Mouse (Mus musculus): ENCODE results near the gene Itgb4. TPM values are rescaled to one million over a fixed set of nuclear protein-coding genes. Genes with fewer than 3 reads are reported as not detected.

Itgb4 gene
- total and polyA plus RNA-seq, 2 experiments from 2014 or later, result 1.0 to 2.2 TPM

DNA sequence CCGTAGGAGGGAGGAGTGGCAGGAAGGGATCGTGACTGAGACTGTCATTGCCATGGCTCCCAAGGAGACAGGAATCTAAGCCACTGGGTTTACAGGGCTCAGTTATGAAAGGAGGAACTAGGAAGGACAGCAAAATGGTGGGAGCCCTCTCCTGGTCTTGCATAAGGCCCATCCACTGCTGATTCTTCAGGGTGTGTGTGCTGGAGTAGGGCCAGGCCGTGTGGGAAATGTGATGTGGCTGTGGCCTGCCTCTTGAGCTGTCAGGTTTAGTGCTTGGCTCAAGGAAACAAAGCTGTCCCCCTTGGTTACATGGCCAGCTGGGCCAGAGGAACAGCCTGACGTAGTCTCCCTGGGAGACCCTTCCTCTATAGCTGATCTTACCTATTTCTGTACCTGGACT, 75.7 kb downstream of the Itgb4 start:
- Histone ChIP-seq H3K9me3 (ENCODE audit: low read length) (no peaks in the 10 kb centered on the region), H3K9ac (replicated peaks; ENCODE audit: low read length, poor library complexity, severe bottlenecking) (no peak overlapping the region), H3K27me3 (ENCODE audit: insufficient read depth, low read length) (no peaks in the 10 kb centered on the region), H3K36me3 (ENCODE audit: insufficient read depth, low read length) (peaks cover 68% of the 10 kb centered on the region), H3K4me2 (ENCODE audit: low read depth, low read length, poor library complexity, severe bottlenecking) (no peak overlapping the region), H3K4me3 (ENCODE audit: low read depth, low read length) (no peak overlapping the region), H3K27ac (ENCODE audit: low read depth, low read length) (no peak overlapping the region), H3K4me1 (ENCODE audit: insufficient read depth, low read length) (no peaks in the 10 kb centered on the region)
- ATAC-seq (ENCODE audit: low FRiP score), result no peak
- WGBS, result 87% methylated on average over 4 of the region's 4 CpGs
- no peak for TF ChIP-seq CTCF (IDR thresholded peaks at IDR 0.05)
- DNase-seq (ENCODE audit: low spot score), result no peak

DNA sequence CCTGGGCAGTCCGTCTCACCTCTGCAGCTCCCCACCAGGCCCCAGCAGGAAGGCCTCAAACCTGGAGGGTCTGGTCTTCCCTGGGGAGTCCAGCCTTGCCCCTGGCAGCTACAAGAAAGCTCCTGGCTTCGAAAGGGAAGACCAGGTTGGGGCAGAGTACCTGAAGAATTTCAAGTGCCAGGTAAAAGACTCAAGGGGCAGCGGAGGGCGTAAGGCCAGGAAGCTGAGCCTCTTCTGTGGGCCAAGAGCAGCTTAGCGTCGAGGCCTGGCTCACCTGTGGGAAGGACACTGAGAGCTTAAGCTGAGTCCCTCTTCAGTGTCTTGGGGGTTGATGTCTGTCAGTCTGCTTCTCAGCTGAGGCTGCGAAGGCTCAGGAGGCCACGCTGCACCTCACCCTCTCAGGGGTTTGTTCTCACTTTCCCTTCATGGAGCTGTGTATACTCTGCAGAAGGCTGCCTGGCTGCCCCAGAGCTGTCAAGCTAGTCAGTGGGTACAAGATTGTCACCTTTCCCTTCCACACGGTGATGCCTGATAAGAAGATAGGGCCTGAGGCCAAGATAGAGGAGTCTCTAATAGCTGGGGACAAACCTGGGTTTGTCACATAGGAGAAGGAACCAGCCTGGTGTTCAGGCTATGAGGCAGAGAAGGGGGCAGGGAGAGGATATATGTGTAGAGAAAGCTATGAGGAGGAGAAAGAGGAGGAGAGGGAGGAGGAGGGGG, 79.2 kb downstream of the Itgb4 start:
- Histone ChIP-seq H3K9ac (replicated peaks; ENCODE audit: low read length, poor library complexity, severe bottlenecking) (no peak overlapping the region), H3K36me3 (ENCODE audit: insufficient read depth, low read length) (peaks cover 87% of the 10 kb centered on the region), H3K4me3 (ENCODE audit: low read depth, low read length) (no peak overlapping the region), H3K4me1 (ENCODE audit: insufficient read depth, low read length) (no peaks in the 10 kb centered on the region), H3K27me3 (ENCODE audit: insufficient read depth, low read length) (no peaks in the 10 kb centered on the region), H3K4me2 (ENCODE audit: low read depth, low read length, poor library complexity, severe bottlenecking) (no peak overlapping the region), H3K27ac (ENCODE audit: low read depth, low read length) (no peak overlapping the region), H3K9me3 (ENCODE audit: low read length) (no peaks in the 10 kb centered on the region)
- no peak for ATAC-seq (ENCODE audit: low FRiP score)
- no peak for DNase-seq (ENCODE audit: low spot score)
- WGBS, result 94% methylated on average over 9 of the region's 9 CpGs
- no peak for TF ChIP-seq CTCF (IDR thresholded peaks at IDR 0.05)

DNA sequence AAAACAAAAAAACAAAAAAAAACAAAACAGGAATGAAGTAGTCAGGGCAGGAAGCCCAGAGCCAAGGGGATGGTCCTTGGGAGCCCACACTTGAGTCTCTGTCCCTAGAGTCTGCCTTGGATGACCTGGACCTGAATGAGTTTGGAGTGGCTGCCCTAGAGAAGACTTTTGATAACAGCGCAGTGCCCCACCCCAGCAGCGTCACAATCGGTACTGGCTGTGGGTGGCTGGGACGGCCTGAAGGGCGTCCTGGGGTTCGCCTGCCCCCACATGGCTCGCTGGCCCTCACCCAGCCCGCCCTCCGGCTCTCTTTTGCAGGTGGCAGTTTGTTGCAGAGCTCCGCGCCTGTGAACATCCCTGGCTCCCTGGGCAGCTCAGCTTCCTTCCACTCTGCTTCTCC, 81.4 kb downstream of the Itgb4 start:
- ATAC-seq (ENCODE audit: low FRiP score) (no peak), DNase-seq (ENCODE audit: low spot score) (no peak)
- H3K9me3 ChIP-seq (ENCODE audit: low read length), result no peaks in the 10 kb centered on the region
- no peaks in the 10 kb centered on the region for H3K4me1 ChIP-seq (ENCODE audit: insufficient read depth, low read length)
- H3K27ac ChIP-seq (ENCODE audit: low read depth, low read length), result no peak overlapping the region
- H3K4me2 ChIP-seq (ENCODE audit: low read depth, low read length, poor library complexity, severe bottlenecking), result no peak overlapping the region
- no peaks in the 10 kb centered on the region for H3K27me3 ChIP-seq (ENCODE audit: insufficient read depth, low read length)
- peaks cover 87% of the 10 kb centered on the region for H3K36me3 ChIP-seq (ENCODE audit: insufficient read depth, low read length)
- no peak for TF ChIP-seq CTCF (IDR thresholded peaks at IDR 0.05)
- 93% methylated on average over 11 of the region's 11 CpGs for WGBS
- H3K4me3 ChIP-seq (ENCODE audit: low read depth, low read length), result no peak overlapping the region
- no peak overlapping the region for H3K9ac ChIP-seq (replicated peaks; ENCODE audit: low read length, poor library complexity, severe bottlenecking)

DNA sequence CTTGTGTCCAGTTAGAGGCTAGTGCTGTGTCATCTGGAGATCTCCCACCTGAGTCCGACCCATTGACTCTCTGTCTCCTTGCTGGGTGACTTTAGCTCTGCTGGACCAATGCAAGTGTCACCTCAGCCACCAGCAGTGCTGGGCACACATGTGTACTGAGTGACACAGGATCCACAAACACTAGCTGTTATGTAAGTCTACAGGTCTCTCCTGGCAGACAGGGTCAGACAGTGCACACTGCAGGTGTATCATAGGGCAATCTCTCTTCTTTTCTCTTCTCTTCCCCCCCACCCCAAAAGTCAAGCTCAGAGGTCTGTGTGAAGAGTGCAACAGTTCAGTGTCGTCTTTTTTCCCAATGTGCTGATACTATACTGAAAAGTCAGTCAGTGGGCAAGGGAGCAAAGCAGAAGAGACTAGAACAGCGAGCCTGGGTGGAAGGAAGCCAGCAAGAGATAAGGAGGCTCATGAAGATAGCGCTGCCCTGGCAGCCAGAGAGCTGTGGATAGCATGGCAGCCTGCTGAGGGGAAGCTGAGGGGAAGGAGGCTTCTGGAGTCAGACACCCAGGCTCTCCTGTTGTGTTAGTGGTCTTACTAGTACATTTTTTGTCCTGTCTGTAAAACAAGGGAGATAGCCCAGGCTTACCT, 82.8 kb downstream of the Itgb4 start:
- H3K9ac ChIP-seq (replicated peaks; ENCODE audit: low read length, poor library complexity, severe bottlenecking), result no peak overlapping the region
- ATAC-seq (ENCODE audit: low FRiP score), result no peak
- no peak overlapping the region for H3K4me2 ChIP-seq (ENCODE audit: low read depth, low read length, poor library complexity, severe bottlenecking)
- no peak overlapping the region for H3K4me3 ChIP-seq (ENCODE audit: low read depth, low read length)
- 91% methylated on average over 4 of the region's 4 CpGs for WGBS
- no peak overlapping the region for H3K27ac ChIP-seq (ENCODE audit: low read depth, low read length)
- no peak for TF ChIP-seq CTCF (IDR thresholded peaks at IDR 0.05)
- no peaks in the 10 kb centered on the region for H3K27me3 ChIP-seq (ENCODE audit: insufficient read depth, low read length)
- H3K4me1 ChIP-seq (ENCODE audit: insufficient read depth, low read length), result no peaks in the 10 kb centered on the region
- no peak for DNase-seq (ENCODE audit: low spot score)
- peaks cover 89% of the 10 kb centered on the region for H3K36me3 ChIP-seq (ENCODE audit: insufficient read depth, low read length)
- H3K9me3 ChIP-seq (ENCODE audit: low read length), result no peaks in the 10 kb centered on the region

Other genes with a start within 250 kb of the Itgb4 start
- 26.5 and 32.7 TPM in 2 replicates for gene Tmem94, start 209.3 kb upstream of the Itgb4 start, total RNA-seq (2014; rRNA removed)
- gene Tmem94, start 209.3 kb upstream of the Itgb4 start, polyA plus RNA-seq (2015; fragmentation: Nextera tagmentation; extraction: Ambion mirVana), result 14.6 and 15.9 TPM in 2 replicates
- gene Caskin2, start 161.1 kb upstream of the Itgb4 start, total RNA-seq (2014; rRNA removed), result 18.5 and 27.9 TPM in 2 replicates
- gene Caskin2, start 161.1 kb upstream of the Itgb4 start, polyA plus RNA-seq (2015; fragmentation: Nextera tagmentation; extraction: Ambion mirVana), result 7.2 and 8.3 TPM in 2 replicates
- gene Tsen54, start 160.0 kb upstream of the Itgb4 start, total RNA-seq (2014; rRNA removed), result 25.0 and 27.7 TPM in 2 replicates
- 14.8 and 15.5 TPM in 2 replicates for gene Tsen54, start 160.0 kb upstream of the Itgb4 start, polyA plus RNA-seq (2015; fragmentation: Nextera tagmentation; extraction: Ambion mirVana)
- 0.99 and 1.0 TPM in 2 replicates for gene Llgl2, start 150.7 kb upstream of the Itgb4 start, total RNA-seq (2014; rRNA removed)
- gene Llgl2, start 150.7 kb upstream of the Itgb4 start, polyA plus RNA-seq (2015; fragmentation: Nextera tagmentation; extraction: Ambion mirVana), result 0.51 and 0.81 TPM in 2 replicates
- gene Myo15b, start 116.3 kb upstream of the Itgb4 start, total RNA-seq (2014; rRNA removed), result not detected in 2 replicates
- 0.09 and 0.29 TPM in 2 replicates for gene Myo15b, start 116.3 kb upstream of the Itgb4 start, polyA plus RNA-seq (2015; fragmentation: Nextera tagmentation; extraction: Ambion mirVana)
- not detected in 2 replicates for gene Smim5, start 74.7 kb upstream of the Itgb4 start, total RNA-seq (2014; rRNA removed)
- gene Smim5, start 74.7 kb upstream of the Itgb4 start, polyA plus RNA-seq (2015; fragmentation: Nextera tagmentation; extraction: Ambion mirVana), result 1.3 and 1.5 TPM in 2 replicates
- gene Smim6, start 62.7 kb upstream of the Itgb4 start, total RNA-seq (2014; rRNA removed), result not detected in 2 replicates
- 0.26 TPM in 1 of 2 replicates, not detected in the other for gene Smim6, start 62.7 kb upstream of the Itgb4 start, polyA plus RNA-seq (2015; fragmentation: Nextera tagmentation; extraction: Ambion mirVana)
- 44.3 and 46.4 TPM in 2 replicates for gene Sap30bp, start 41.4 kb upstream of the Itgb4 start, total RNA-seq (2014; rRNA removed)
- 43.3 and 54.3 TPM in 2 replicates for gene Sap30bp, start 41.4 kb upstream of the Itgb4 start, polyA plus RNA-seq (2015; fragmentation: Nextera tagmentation; extraction: Ambion mirVana)
- gene Recql5, start 41.2 kb upstream of the Itgb4 start, total RNA-seq (2014; rRNA removed), result 18.9 and 20.4 TPM in 2 replicates
- 8.0 and 10.5 TPM in 2 replicates for gene Recql5, start 41.2 kb upstream of the Itgb4 start, polyA plus RNA-seq (2015; fragmentation: Nextera tagmentation; extraction: Ambion mirVana)
- gene Galk1, start 38.0 kb downstream of the Itgb4 start, total RNA-seq (2014; rRNA removed), result 36.3 and 44.0 TPM in 2 replicates
- 47.7 and 49.5 TPM in 2 replicates for gene Galk1, start 38.0 kb downstream of the Itgb4 start, polyA plus RNA-seq (2015; fragmentation: Nextera tagmentation; extraction: Ambion mirVana)
- 568 and 792 TPM in 2 replicates for gene H3f3b, start 53.3 kb downstream of the Itgb4 start, total RNA-seq (2014; rRNA removed)
- gene H3f3b, start 53.3 kb downstream of the Itgb4 start, polyA plus RNA-seq (2015; fragmentation: Nextera tagmentation; extraction: Ambion mirVana), result 2,143 and 2,254 TPM in 2 replicates
- gene Unk, start 55.6 kb downstream of the Itgb4 start, total RNA-seq (2014; rRNA removed), result 45.2 and 55.1 TPM in 2 replicates
- gene Unk, start 55.6 kb downstream of the Itgb4 start, polyA plus RNA-seq (2015; fragmentation: Nextera tagmentation; extraction: Ambion mirVana), result 25.5 and 26.7 TPM in 2 replicates
- 0.22 and 0.71 TPM in 2 replicates for gene Unc13d, start 103.3 kb downstream of the Itgb4 start, total RNA-seq (2014; rRNA removed)
- gene Unc13d, start 103.3 kb downstream of the Itgb4 start, polyA plus RNA-seq (2015; fragmentation: Nextera tagmentation; extraction: Ambion mirVana), result 0.67 and 0.77 TPM in 2 replicates
- gene Wbp2, start 112.3 kb downstream of the Itgb4 start, total RNA-seq (2014; rRNA removed), result 119 and 150 TPM in 2 replicates
- 254 and 267 TPM in 2 replicates for gene Wbp2, start 112.3 kb downstream of the Itgb4 start, polyA plus RNA-seq (2015; fragmentation: Nextera tagmentation; extraction: Ambion mirVana)
- 12.6 and 16.8 TPM in 2 replicates for gene Trim47, start 152.5 kb downstream of the Itgb4 start, total RNA-seq (2014; rRNA removed)
- gene Trim47, start 152.5 kb downstream of the Itgb4 start, polyA plus RNA-seq (2015; fragmentation: Nextera tagmentation; extraction: Ambion mirVana), result 9.0 and 11.7 TPM in 2 replicates
- 5.7 and 7.6 TPM in 2 replicates for gene Trim65, start 156.4 kb downstream of the Itgb4 start, total RNA-seq (2014; rRNA removed)
- 2.3 TPM in 2 replicates for gene Trim65, start 156.4 kb downstream of the Itgb4 start, polyA plus RNA-seq (2015; fragmentation: Nextera tagmentation; extraction: Ambion mirVana)
- gene Mrpl38, start 164.2 kb downstream of the Itgb4 start, total RNA-seq (2014; rRNA removed), result 74.3 and 100 TPM in 2 replicates
- gene Mrpl38, start 164.2 kb downstream of the Itgb4 start, polyA plus RNA-seq (2015; fragmentation: Nextera tagmentation; extraction: Ambion mirVana), result 77.0 and 78.7 TPM in 2 replicates
- 82.2 and 83.0 TPM in 2 replicates for gene Fbf1, start 193.5 kb downstream of the Itgb4 start, total RNA-seq (2014; rRNA removed)
- gene Fbf1, start 193.5 kb downstream of the Itgb4 start, polyA plus RNA-seq (2015; fragmentation: Nextera tagmentation; extraction: Ambion mirVana), result 38.6 and 43.7 TPM in 2 replicates
- 54.2 and 60.5 TPM in 2 replicates for gene Ten1, start 224.1 kb downstream of the Itgb4 start, total RNA-seq (2014; rRNA removed)
- gene Ten1, start 224.1 kb downstream of the Itgb4 start, polyA plus RNA-seq (2015; fragmentation: Nextera tagmentation; extraction: Ambion mirVana), result 91.2 and 101 TPM in 2 replicates
- 110 and 116 TPM in 2 replicates for gene Acox1, start 224.3 kb downstream of the Itgb4 start, total RNA-seq (2014; rRNA removed)
- gene Acox1, start 224.3 kb downstream of the Itgb4 start, polyA plus RNA-seq (2015; fragmentation: Nextera tagmentation; extraction: Ambion mirVana), result 66.1 and 69.2 TPM in 2 replicates

Measured in midbrain, postnatal 0 days (tissue).